Mouse (Mus musculus) spleen, adult 2 months (tissue): Measurements from ENCODE around the gene Lcn9. TPM values are rescaled to one million over a fixed set of nuclear protein-coding genes. Genes with fewer than 3 reads are reported as not detected.
"Not testable (repeated sequence)": the region's sequence is repeated elsewhere in the genome, so short reads cannot be mapped to it uniquely, and the experiment has no call there.

Experiments
- DNase-seq, 2 experiments: peaks; one replicate each; pipeline versions ENCODE4 v3.0.0 to v3.0.0-alpha.2; 2012 to 2021; ENCODE audit warnings: low spot score in 2 of 2, low read depth in 1 of 2
- H3K27ac ChIP-seq: fragments of 200-500 bp; 2 replicates; pipeline ENCODE4 v1.5.1; 2012; ENCODE audit warnings: low read length, inconsistent platforms; ENCODE audit not compliant: insufficient read depth
- H3K27me3 ChIP-seq: fragments of 200-500 bp; 2 replicates; pipeline ENCODE4 v1.6.1; 2012; ENCODE audit warnings: mild to moderate bottlenecking, moderate library complexity, low read length, inconsistent platforms; ENCODE audit not compliant: control insufficient read depth, insufficient read depth
- H3K36me3 ChIP-seq: fragments of 200-500 bp; 2 replicates; pipeline ENCODE4 v1.6.1; 2012; ENCODE audit warnings: mild to moderate bottlenecking, low read length, inconsistent platforms; ENCODE audit not compliant: control insufficient read depth, insufficient read depth
- H3K4me1 ChIP-seq: fragments of 200-500 bp; 2 replicates; pipeline ENCODE4 v1.6.1; 2011; ENCODE audit warnings: inconsistent platforms; ENCODE audit not compliant: control insufficient read depth, insufficient read depth, insufficient read length
- H3K4me3 ChIP-seq: fragments of 200-500 bp; 2 replicates; pipeline ENCODE4 v1.5.1; 2011; ENCODE audit warnings: mild to moderate bottlenecking, inconsistent platforms; ENCODE audit not compliant: insufficient read depth, insufficient read length; ENCODE audit errors: extremely low read depth
- CTCF ChIP-seq: fragments of 200-500 bp; IDR thresholded peaks from 2 replicates; pipeline ENCODE4 v1.5.1; 2011; ENCODE audit warnings: mild to moderate bottlenecking, inconsistent platforms; ENCODE audit not compliant: insufficient read depth, insufficient read length, insufficient replicate concordance; ENCODE audit errors: extremely low read depth
- POLR2A ChIP-seq: fragments of 200-500 bp; IDR thresholded peaks from 2 replicates; pipeline ENCODE4 v1.6.1; 2011; ENCODE audit warnings: low read depth, low read length, inconsistent platforms
- WGBS: fragments of 180-500 bp; shearing (Covaris S2); methylation state at CpG from one replicate; pipeline ENCODE4 v1.1.7; 2018; 5-methylcytosine and 5-hydroxymethylcytosine counted together
- polyA plus RNA-seq: library from polyadenylated mRNA; depleted of rRNA; stranded (reverse); fragments of >200 nt; gene quantifications from 2 replicates; pipeline ENCODE4 v1.2.3, GENCODE M21; 2012

Gene Lcn9
- polyA plus RNA-seq, 1 experiment = not detected

- Histone ChIP-seq H3K27ac (no peak overlapping the region), H3K36me3 (no peaks in the 10 kb centered on the region), H3K4me3 (no peak overlapping the region), H3K4me1 (no peaks in the 10 kb centered on the region), H3K27me3 (no peaks in the 10 kb centered on the region)
- no peak for TF ChIP-seq POLR2A
- TF ChIP-seq CTCF = no peak
- 75% methylated on average over 5 of the region's 5 CpGs for WGBS
- no peak for DNase-seq
Observed at GRCm38 (mm10) chr2:25785573-25786322, 37.2 kb upstream of the Lcn9 start.

GRCm38 (mm10) chr2:25789092-25789491 lies 33.9 kb upstream of the Lcn9 start:
- Histone ChIP-seq H3K27me3 (no peaks in the 10 kb centered on the region), H3K36me3 (no peaks in the 10 kb centered on the region), H3K27ac (no peak overlapping the region), H3K4me1 (no peaks in the 10 kb centered on the region), H3K4me3 (no peak overlapping the region)
- WGBS = 72% methylated on average over 3 of the region's 3 CpGs
- DNase-seq = no peak
- TF ChIP-seq CTCF (no peak), POLR2A (no peak)

- no peaks in the 10 kb centered on the region for H3K36me3 ChIP-seq
- 50% methylated on average over 2 of the region's 2 CpGs for WGBS
Observed at GRCm38 (mm10) chr2:25797635-25798034, 25.3 kb upstream of the Lcn9 start.

GRCm38 (mm10) chr2:25798065-25798464 lies 24.9 kb upstream of the Lcn9 start:
- no peak for DNase-seq
- TF ChIP-seq CTCF = no peak
- no peak for TF ChIP-seq POLR2A
- WGBS = 49% methylated on average over 5 of the region's 5 CpGs
- no peaks in the 10 kb centered on the region for H3K4me1 ChIP-seq
- H3K27ac ChIP-seq = no peak overlapping the region
- H3K4me3 ChIP-seq = no peak overlapping the region
- no peaks in the 10 kb centered on the region for H3K36me3 ChIP-seq
- no peaks in the 10 kb centered on the region for H3K27me3 ChIP-seq

More at GRCm38 (mm10) chr2:25797635-25798034, 25.3 kb upstream of the Lcn9 start:
- no peaks in the 10 kb centered on the region for H3K4me1 ChIP-seq
- no peak overlapping the region for H3K27ac ChIP-seq
- TF ChIP-seq CTCF (no peak), POLR2A (no peak)
- no peak for DNase-seq
- H3K27me3 ChIP-seq = no peaks in the 10 kb centered on the region
- H3K4me3 ChIP-seq = no peak overlapping the region

GRCm38 (mm10) chr2:25811711-25812110 lies 11.2 kb upstream of the Lcn9 start:
- no peak for TF ChIP-seq CTCF
- TF ChIP-seq POLR2A = no peak
- no peak overlapping the region for H3K4me3 ChIP-seq
- H3K27ac ChIP-seq = no peak overlapping the region
- H3K36me3 ChIP-seq = no peaks in the 10 kb centered on the region
- no peaks in the 10 kb centered on the region for H3K27me3 ChIP-seq
- WGBS = 77% methylated on average over 2 of the region's 2 CpGs
- no peaks in the 10 kb centered on the region for H3K4me1 ChIP-seq
- no peak for DNase-seq

- H3K4me1 ChIP-seq = no peaks in the 10 kb centered on the region
- no peaks in the 10 kb centered on the region for H3K27me3 ChIP-seq
- H3K36me3 ChIP-seq = no peaks in the 10 kb centered on the region
- DNase-seq = no peak
- no peak for TF ChIP-seq CTCF
- TF ChIP-seq POLR2A = no peak
- H3K4me3 ChIP-seq = no peak overlapping the region
- 75% methylated on average over 5 of the region's 5 CpGs for WGBS
- no peak overlapping the region for H3K27ac ChIP-seq
Observed at GRCm38 (mm10) chr2:25813364-25813763, 9.6 kb upstream of the Lcn9 start.

- H3K36me3 ChIP-seq, DNase-seq, H3K27me3 ChIP-seq, H3K27ac ChIP-seq, H3K4me1 ChIP-seq, H3K4me3 ChIP-seq: not testable (repeated sequence)
- 58% methylated on average over 1 of the region's 1 CpGs for WGBS
Observed at GRCm38 (mm10) chr2:25815748-25816147, 7.2 kb upstream of the Lcn9 start, which contains the start of gene Glt6d1. Glt6d1 (minus strand) TSS chr2:25815848.
